22 mouse cellular contexts compared by ENCODE assay signal in the genomic region with DNA sequence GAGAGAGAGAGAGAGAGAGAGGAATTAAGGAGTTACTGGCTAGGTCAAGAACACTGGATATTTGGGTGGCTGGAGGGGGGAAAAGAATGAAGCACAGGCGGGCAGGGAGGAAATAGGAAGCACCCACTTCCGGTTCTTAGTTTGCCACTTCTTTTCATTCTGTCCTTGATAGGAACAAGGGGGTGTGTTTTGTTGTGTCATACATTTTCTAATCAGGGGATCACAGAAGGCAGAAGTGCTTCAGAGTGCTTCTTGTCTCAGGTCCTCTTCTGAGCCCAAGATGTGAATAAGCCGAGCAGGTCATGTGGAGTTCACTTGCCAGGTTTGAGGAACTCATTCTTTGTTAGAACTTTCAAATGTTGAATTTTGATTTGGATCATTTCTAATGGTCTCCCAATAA.
"Had no signal": no experiment of that assay in that cellular context is flagged by ENCODE, and none has a peak within 500 bp of the region (broad histone marks: within the 10 kb centered on the region; RNA-seq: fewer than 3 reads in every experiment).

No protein-coding gene starts in this region.

- H3K4me1 ChIP-seq: lung, embryonic 15.5 days; midbrain, embryonic 10.5 days; midbrain, embryonic 12.5 days; neural tube, embryonic 13.5 days; neural tube, embryonic 15.5 days had no signal

- ATAC-seq: liver, postnatal 0 days; lung, postnatal 0 days; midbrain, embryonic 16.5 days had no signal

- H3K36me3 ChIP-seq: lung, embryonic 15.5 days; midbrain, embryonic 10.5 days; midbrain, embryonic 12.5 days; neural tube, embryonic 13.5 days; neural tube, embryonic 15.5 days had no signal

- DNase-seq: liver, postnatal 0 days; lung, adult 2 months; lung, postnatal 14 days; lung, postnatal 36 days; midbrain, embryonic 14.5 days; retina, postnatal 1 day; right cerebral cortex, adult 18-20 months; right cerebral cortex, postnatal 25 days; right cerebral cortex, postnatal 4 days; spleen, adult 18-20 months; thymus, adult 18-20 months; thymus, postnatal 14 days; thymus, postnatal 36 days had no signal

- H3K27ac ChIP-seq: lung, embryonic 15.5 days; macrophage; midbrain, embryonic 10.5 days; midbrain, embryonic 12.5 days; neural tube, embryonic 13.5 days; neural tube, embryonic 15.5 days had no signal

- H3K27me3 ChIP-seq: lung, embryonic 15.5 days; midbrain, embryonic 12.5 days; neural tube, embryonic 13.5 days; neural tube, embryonic 15.5 days had no signal

- H3K9me3 ChIP-seq: lung, embryonic 15.5 days; midbrain, embryonic 10.5 days; midbrain, embryonic 12.5 days; neural tube, embryonic 13.5 days; neural tube, embryonic 15.5 days had no signal

- H3K4me3 ChIP-seq: lung, embryonic 15.5 days; midbrain, embryonic 10.5 days; midbrain, embryonic 12.5 days; myocyte; neural tube, embryonic 13.5 days; neural tube, embryonic 15.5 days had no signal
